Mouse (Mus musculus): ENCODE measurements around the gene Poln.

The Poln gene

DNA sequence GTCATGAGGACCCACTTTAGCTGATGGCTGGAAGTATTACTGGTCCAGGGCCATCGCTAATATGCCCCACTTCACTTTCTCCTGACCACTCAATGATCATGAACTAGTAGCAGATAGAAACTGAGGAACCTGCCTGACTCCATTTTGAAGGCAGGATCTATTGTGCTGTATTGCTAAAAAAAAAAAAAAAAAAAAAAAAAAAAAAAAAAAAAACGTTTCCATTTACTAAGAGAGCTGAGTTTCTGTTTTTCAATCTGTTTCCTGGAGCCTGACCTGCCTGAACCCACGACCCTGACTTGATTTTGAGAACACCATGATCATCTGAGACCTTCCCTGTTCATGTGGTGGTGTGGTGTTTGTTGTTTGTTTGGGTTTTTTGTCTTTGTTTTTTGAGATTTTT lies 193.0 kb downstream of the Poln start:
- DNase-seq, result no peak

DNA sequence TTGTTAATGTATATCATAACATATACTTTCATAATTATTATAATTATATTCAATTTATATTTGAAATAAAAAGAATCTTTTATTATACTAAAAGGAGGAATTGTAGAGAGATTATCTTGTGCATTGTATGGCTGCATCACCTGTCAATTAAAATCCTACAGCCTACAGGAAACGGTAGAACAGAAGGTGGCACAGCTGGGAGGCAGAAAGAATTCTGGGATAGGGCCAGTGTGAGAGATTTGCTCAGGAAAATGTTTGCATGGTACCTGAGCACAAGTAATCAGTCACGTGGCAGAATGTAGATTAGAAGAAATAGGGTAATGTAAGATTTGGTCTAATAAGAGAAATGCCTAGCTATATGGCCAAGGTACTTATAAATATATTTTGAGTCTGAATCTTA lies 194.5 kb downstream of the Poln start:
- peak; percentile 20 for DNase-seq

DNA sequence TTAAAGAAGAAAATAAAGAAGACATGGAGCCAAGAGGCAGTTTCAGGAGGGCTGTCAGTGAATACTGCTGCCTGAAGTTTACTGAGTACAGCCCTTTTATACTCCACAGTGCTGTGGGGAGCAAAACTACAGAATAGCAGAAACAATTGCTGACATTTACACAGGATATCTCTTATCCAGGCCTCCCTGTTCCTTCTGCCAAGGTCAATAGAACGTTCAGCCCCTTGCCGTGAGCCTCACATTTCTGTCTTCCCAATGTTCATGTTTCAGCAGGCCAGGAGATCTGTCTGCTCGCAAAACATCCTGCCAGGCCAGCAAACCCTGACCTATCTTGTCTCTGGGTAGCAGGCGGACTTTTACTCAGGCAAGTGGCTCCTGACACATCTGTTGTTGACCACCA lies 209.9 kb downstream of the Poln start:
- no peak for DNase-seq

Data from cerebellum, adult 11 months (tissue).